Mouse (Mus musculus) heart, adult 11 months (tissue): ENCODE data around the gene Aars.
"Not testable (repeated sequence)": the region's sequence is repeated elsewhere in the genome, so short reads cannot be mapped to it uniquely, and the experiment has no call there.

Experiments used
- DNase-seq: peaks from one replicate; pipeline ENCODE4 v3.0.0; 2022

Aars gene

DNA sequence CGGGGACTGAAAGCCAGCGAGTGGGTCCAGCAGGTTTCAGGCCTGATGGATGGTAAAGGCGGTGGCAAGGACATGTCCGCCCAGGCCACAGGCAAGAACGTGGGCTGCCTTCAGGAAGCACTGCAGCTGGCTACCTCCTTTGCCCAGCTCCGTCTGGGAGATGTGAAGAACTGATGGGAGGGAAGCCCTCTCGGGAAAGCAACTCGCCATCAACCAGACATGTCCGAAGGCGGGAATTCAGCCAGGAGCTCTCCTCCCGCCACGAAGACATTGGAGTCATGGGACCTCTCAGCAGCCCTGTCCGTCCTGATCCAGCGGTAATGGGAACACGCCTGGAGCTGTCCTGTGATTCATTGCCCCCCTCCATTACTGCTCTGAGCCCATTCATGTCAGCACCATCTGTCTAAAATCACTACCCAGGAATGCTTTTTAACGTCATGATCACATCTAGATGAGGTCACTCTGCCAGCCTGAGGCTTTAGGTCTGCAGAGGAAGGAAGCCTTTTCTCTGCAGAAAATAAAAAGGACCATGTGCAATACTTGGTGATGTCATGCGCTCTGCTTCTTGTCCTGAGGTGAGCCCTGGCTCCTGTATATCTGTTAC is 22.2 kb downstream of the Aars start:
- peak; percentile 91 for DNase-seq

DNA sequence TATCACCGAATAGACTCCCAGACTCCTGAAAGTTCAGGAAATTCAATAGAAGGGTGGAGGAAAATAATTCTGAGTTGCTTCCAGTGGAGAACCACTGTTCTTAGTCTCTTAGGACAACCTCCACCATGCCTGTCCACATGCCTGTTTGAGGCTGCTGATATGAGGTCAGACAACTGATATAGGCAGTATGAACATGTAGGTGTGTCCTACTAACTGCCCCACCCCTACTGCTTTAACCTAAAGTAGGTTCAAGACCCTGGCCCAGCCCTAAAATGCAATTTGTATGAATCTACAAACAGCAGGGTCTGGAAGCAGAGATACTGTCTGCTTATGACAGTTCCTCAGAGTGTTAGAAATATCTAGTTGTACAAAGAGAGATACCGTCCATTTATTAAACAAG is 22.7 kb downstream of the Aars start:
- DNase-seq = peak; percentile 90

DNA sequence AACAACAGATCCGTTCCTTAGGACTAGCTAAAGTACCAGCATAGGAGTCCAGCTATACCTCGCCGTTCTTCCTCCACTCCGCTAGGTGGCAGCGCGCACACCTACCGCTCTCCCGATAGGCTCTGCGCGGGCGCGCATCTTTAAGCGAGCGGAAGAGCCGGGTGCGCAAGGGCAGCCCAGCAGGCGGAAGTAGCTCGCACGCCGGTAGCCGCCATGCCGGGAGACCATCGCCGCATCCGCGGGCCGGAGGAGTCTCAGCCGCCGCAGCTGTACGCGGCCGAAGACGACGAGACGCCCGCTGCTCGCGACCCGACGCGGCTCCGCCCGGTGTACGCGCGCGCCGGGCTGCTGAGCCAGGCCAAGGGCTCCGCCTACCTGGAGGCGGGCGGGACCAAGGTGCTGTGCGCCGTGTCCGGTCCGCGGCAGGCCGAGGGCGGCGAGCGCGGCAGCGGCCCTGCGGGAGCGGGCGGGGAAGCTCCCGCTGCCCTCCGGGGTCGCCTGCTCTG is 23.3 kb downstream of the Aars start, which contains the start of gene Exosc6:
TSS of gene Exosc6 (plus strand) at position 182 of the 506 bp plus-strand sequence.
- DNase-seq = peak; percentile 99

DNA sequence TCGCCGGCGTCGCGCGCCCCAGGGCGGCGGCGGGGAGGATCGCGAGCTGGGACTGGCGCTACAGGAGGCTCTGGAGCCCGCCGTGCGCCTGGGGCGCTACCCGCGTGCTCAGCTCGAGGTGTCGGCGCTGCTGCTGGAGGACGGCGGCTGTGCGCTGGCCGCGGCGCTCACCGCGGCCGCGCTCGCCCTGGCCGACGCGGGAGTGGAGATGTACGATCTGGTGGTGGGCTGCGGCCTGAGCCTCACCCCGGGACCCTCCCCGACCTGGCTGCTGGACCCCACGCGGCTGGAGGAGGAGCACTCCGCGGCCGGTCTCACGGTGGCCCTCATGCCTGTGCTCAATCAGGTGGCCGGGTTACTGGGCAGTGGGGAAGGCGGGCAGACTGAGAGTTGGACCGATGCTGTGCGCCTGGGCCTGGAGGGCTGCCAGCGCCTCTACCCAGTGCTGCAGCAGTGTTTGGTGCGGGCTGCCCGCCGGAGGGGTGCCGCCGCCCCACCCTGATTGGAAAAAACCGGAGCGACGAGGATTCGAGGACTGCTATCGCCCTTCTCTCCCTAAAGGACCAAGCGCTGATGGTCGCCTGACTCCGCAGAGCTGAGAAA is 23.8 kb downstream of the Aars start:
- DNase-seq = peak; percentile 94

DNA sequence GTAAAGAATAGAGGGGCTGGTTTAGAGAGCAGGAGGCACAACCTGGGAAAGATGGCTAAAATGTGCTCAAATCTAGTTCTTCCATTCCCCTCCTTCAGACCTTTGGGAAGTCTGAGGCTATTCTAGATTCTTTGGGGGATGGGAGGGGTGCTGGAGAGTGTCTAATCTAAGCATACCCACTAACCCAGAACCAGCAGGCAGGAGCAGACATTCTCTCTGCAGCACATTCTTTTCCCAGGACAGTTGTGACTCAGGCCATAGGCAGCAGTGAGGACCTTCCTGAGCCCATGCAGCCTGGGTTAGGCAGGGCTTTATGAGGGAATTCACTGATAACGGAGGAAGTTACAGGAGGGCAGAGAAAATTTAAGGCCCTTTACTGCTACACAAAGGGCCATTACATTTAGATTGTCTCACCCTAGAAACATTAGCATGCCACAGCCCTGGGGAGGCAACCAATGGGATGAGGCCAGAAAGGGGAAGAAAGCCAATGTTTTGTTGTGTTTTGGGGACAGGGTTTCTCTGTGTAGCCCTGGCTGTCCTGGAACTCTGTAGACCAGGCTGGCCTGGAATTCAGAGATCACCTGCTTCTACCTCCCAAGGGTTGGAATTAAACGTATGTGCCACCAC is 26.1 kb downstream of the Aars start:
- no peak for DNase-seq

DNA sequence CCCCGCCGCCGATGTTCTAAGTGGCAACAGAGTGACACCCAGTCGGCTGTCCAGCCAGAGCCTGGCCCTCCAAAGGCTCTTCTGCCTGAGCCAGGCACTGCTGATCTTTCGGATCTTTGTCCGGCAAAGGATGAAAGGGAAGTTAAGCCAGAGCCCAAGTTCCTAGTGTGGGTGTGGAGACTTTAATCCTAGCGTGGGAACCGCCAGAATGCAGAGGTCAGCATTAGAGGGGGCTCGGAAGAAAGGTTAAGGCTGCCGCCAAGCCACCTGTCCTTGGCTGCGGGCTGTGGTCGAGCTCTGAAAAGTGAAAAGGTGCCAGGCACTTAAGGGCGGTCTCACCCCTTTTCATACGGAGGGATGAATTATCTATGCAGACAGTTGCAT is 28.7 kb downstream of the Aars start:
- DNase-seq = no peak

DNA sequence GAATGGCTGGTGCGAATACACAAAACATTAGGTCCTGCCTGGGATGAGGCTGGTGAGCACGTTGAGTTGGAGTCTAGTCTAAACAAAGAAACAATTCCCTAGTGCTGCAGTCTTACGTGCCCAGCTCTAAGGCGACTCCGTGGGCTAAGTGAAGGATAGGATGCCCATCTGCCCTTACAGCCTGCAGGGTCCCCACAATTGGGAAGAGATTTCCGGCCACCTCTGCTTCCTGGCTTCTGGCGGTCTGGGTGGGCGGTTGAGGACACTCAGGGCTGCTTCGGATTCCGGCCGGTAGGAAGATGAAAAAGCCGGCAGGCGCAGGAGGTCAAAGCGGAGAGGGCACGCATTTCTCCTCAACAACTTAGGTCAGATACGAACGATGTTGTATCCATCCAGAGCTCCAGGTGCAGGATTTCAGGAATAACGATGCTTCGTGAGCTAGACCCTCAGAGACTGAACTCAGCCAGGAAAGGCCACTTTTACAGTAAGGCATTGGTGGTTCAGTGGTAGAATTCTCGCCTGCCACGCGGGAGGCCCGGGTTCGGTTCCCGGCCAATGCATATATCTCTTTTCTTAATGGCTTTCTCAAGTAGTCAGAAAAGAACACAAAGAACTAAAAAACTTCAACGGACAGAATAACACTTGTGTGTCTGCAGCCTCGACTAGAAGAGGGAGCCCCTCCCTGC is 29.3 kb downstream of the Aars start:
- DNase-seq = peak; percentile 98

DNA sequence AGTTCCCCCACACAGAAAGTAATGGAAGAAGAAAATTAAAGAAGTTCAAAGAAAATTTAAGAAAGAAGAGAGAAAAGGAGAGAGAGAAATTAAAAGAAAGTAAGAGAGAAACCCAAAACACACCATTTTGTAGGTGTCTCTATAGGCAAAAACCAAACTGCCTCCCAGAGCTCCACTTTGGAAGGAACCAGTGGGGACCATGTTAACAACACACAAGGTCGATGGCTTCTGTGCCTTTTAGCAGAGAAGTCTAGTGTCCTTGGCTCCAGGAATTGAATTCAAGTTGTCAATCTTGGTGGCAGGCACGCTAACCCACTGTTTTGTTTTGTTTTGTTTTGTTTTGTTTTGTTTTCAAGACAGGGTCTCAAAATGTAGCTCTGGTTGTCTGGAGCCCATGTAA is 29.9 kb downstream of the Aars start:
- DNase-seq = no peak

DNA sequence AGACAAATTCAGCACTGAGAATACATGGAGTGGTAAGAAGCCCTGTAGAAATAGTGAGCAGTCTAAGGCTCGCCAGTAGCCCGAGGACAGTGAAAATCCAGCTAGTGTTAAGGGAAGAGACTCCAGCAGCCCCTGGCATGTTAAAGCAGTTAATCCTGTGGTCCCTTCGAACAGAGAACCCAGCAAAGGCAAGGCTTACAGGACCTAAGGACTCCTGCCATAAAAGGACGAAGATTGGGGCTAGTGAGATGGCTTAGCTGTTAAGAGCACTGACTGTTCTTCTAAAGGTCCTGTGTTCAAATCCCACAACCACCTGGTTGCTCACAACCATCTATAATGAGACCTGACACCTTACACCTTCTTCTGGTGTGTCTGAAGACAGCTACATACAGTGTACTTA is 33.4 kb downstream of the Aars start:
- no peak for DNase-seq

DNA sequence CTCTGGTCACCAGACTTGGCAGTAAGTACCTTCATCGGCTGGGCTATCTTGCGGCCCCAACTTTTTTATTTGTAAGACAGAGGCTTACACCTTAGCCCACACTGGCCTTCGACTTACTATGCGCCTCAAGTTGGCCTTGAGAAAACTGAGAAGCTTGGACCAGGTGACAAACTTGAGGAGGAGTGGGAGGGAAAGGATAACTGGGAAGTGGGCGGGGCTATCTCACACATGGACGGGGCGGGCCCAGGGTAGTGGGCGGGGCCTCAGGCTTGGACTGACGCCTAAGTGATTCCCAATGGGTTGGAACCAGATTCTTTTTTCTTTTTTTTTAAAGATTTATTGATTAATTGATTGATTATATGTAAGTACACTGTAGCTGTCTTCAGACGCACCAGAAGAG is 34.5 kb downstream of the Aars start:
- DNase-seq = no peak

DNA sequence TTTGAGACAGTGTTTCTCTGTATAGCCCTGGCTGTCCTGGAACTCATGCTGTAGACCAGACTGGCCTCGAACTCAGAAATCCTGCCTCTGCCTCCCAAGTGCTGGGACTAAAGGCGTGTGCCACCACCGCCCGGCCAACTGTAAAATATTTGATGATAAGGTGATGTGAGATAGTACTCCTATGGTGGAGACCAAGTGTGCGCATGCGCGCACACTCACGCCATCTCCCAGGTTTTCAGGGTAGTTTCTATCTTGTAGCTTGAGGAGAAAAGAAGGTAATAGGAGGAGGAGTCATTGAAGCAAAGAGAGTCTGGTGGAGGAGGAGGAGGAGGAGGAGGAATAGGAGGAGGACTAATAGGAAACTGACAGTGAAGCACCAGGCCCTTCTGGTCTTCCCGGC is 35.7 kb downstream of the Aars start:
- DNase-seq = not testable (repeated sequence)

DNA sequence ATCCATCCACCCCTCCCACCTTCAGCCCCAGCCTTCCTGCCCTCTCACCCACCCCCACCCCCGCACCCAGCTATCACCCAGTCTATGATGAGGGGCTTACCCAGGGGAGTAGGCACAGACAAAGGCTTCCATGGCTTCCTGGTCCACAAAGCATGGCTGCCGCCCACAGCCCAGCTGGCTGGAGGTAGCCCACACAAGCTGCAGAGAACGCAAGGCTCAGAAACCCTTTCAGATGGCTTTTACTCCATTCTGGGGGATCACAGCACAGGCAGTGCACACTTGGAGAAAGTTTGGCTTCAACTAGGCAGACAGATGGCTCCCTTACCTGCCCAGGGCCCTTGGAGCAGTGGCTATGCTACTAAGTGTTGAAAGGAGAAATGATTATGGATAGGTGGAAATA is 43.0 kb downstream of the Aars start:
- no peak for DNase-seq

DNA sequence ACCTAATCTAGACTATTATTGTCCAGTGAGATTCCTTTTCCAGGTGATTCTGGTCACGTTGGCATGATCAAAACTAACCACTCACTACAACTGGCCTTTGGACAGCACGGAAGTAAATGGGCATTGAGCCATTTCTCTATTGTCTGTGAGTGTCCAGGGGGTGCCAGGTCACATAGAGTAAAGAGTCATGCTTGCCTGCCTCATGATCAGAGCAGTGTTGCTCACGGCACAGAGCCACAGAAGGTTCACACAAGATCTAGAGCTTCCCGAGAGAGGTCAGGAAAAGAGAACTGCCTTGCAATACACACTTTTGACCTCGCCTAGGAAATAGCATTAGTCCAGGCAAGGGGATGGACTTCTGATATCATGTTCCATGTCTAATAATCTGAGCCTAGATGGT is 46.5 kb downstream of the Aars start:
- DNase-seq = no peak

DNA sequence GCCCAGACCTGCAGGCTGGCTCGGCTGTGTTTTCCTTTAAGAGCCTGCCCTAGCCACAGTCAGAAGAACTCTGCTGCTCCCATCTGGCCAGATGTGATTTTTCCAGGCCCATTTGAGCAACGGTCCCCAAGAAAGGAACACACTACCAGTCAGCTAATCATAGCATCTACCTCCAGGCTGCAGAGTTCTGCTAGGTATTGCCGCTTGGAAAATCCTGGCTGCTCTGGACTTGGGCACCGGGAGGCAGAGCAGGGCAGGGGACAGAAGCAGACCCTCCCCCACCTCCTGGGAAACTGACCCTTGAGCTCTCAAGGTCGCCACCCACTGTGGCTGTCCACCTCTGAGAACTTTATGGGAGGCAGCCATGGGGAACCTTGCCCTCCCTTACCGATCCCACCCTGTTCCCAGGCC is 46.9 kb downstream of the Aars start:
- no peak for DNase-seq

DNA sequence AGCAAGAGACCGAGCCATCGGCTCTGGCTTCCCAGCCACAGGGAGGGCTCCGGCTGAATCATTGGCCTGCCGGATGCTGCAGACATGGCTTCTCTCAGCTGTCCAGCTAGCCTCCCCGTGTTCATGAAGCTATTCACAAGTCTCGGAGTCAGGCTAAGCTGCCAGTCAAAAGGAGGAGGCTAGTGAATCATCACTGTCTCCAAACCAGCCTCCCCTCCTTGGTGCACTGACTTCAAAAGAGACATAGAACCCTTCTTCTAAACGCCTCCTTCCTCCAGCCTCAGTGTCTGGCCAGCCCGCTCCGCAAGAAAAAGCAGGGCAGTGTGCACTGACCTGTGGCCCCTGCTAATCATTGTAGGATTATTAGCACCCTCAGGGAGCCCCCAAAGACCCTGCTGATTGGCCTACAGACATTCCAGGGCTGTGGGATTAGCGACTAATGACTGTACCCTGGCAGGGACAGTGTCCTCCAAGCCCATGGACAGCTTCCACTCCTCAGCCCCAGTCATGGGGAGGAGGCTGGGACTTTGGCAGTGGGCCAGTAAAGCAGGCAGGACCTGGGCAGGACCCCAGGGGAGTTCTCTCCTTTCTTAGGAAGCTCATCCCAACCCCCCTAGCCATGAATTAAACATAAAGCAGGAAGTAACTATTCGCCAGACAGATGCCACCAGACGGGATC is 48.8 kb downstream of the Aars start:
- DNase-seq = no peak

DNA sequence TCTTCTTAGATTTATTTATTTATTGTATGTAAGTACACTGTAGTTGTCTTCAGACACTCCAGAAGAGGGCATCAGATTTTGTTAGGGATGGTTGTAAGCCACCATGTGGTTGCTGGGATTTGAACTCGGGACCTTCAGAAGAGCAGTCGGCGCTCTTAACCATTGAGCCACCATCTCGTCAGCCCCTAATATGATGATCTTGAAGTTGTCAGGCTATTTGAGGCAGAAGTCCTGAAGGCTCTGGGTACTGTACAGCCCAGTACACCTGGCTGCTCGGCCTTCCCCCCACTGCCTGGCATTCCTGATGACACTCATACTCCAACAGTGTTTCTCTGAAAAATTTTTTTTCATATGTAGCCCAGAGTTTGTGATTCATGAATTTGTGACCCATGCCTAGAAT is 51.0 kb downstream of the Aars start:
- not testable (repeated sequence) for DNase-seq

DNA sequence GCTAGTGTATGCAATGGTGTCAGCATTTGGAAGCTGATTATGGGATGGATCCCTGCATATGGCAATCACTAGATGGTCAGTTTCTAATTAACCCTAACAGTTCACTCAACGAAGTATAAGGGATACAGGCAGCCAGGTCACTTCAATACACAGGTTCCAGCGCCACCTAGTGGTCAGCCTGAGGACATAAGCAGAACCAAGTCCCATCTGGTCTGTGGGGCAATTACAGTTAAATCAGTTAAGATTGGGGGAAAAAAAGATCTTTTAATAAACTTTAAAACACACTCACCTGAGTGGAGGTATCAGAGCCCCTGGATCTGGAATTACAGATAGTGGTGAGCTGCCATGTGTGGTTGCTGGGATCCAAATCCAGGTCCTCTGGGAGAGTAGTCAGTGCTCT is 57.2 kb downstream of the Aars start:
- DNase-seq = peak; percentile 93

DNA sequence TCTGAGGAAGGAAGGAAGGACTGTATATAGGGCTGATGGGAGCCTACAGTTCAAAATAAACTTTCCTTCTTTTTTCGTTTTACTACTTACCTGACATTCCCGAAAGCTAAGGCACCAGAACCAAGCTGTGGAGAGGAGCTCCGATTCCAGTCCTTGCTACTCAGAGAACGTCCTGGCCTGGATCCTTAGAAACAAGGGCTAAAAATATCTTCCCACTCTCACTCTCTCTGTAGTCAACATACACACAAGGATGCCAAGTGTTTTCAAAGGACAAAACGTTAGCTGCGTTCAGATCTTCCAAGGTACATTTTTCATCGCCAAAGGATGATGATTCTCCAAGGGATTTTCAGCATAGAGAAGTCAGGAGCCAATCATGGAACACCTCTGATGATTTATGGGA is 58.8 kb downstream of the Aars start:
- no peak for DNase-seq

DNA sequence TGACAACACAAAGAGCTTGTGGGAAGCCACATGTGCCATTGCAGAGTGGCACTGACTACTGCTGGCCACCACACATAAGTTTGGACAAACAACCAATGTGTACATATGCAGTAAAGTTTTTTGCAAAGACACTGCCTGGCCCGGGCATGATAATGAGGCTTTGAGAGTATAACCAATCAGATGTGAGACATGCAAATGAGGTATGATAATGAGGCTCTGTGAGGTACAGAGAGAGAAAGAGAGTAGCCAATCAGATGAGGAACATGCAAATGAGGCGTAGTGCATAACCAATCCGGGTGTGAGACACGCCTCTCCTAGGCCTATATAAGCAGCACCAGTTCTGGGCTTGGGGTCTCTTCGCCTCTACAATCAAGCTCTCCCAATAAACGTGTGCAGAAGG is 59.4 kb downstream of the Aars start, which contains the start of gene Clec18a:
TSS of gene Clec18a (minus strand) at position 101 of the 400 bp plus-strand sequence.
- DNase-seq = not testable (repeated sequence)

DNA sequence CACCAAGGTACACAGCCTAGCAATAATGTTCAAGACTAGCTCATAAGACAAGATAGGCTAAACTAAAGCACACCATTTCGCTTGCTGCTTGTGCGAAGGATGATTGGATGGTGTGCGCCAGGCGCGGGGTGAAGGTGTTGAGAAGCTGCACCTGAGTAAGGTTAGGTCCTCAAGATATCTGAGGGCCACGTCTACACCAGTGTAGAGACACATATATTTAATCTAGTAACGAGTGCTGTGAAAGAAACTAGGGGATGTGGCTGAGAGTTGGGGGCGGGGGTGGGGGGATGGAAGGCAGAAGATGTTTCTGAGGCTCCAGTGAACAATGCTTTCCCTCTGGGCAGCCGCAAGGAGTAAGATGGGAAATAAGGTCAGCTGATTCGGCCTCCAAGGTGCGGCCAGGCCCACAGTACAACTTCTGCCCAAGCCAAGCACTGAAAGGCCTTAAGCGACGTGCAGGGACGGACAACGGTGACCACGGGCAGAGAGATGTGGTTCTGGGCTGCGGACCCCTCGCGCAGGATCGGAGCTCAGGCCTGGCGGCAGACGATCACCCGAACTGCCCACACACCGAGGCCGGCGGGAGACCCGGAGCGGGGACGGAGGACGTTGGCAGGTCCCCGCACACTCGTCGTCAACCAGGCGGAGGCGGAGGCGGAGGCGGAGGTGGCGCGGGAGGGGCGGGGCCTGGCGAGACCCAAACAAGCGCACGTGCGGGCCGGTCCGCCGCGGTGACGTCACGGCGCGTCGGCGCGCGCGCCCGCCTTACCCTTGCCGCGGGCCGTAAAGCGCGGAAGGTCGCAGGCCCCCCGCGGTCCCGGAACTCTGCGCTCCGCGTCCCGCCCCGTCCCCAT is 61.1 kb downstream of the Aars start, which contains the start of gene Pdpr:
TSS of gene Pdpr (plus strand) at position 766 of the 854 bp plus-strand sequence.
- peak; percentile 99 for DNase-seq

DNA sequence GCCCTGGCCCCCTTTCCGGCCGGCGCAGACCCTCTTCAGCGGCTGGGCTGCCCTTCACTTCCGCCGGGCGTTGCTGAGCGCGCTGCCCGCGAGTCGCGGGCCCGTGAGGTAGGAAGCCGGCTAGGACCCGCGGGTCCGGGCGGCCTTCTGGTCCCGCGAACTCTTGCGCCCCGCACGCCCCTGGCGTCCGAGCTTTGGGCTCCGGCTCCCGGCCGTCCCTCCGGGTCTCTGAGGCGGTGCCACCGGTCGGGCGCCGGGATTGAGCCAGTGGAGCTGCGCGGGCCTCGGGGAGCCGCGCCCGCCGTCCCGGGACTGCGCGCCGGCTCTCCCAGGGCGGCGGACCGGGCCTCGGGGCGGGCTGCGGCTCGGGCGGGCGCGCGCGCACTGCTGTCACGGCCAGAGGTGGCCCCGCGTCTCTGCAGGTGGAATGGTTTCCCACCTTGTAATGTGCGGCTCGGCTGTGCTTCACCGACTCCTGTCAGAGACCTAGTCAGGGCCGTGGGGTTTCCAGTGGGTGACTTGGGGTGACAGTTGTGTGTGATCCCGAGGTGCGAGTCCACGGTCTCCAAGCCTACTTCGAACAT is 61.9 kb downstream of the Aars start:
- not testable (repeated sequence) for DNase-seq
